Mouse (Mus musculus): ENCODE results near the gene Bmpr1a. TPM values are rescaled to one million over a fixed set of nuclear protein-coding genes. Genes with fewer than 3 reads are reported as not detected.

Gene Bmpr1a
- total RNA-seq, 1 experiment: 38.9 TPM

GRCm38 (mm10) chr14:34540685-34541162 is 37.6 kb upstream of the Bmpr1a start:
- DNase-seq (ENCODE audit: low read depth, low spot score): peak; percentile 51
- Histone ChIP-seq H3K4me3 (ENCODE audit: insufficient read depth in 1 of 2, low read depth in 1 of 2, low read length in 2 of 2, poor library complexity in 1 of 2, severe bottlenecking in 1 of 2) (peak overlapping the region in 1 of 2 experiments; percentile 54; a peak in 2 of 4 replicates), H3K9ac (ENCODE audit: insufficient read depth, low read depth, low read length, poor library complexity, severe bottlenecking) (peak overlapping the region; percentile 47; the same call in 1 of the 2 replicates), H3K27ac (ENCODE audit: insufficient read depth, low read depth, low read length, poor library complexity, severe bottlenecking) (no peak overlapping the region), H3K9me3 (ENCODE audit: control insufficient read depth, insufficient read depth, low read depth, low read length) (no peaks in the 10 kb centered on the region), H3K4me1 (ENCODE audit: control insufficient read depth in 2 of 2, insufficient read depth in 2 of 2, low read length in 2 of 2, poor library complexity in 1 of 2) (peaks cover 3 to 11% of the 10 kb centered on the region in 2 experiments; a peak in 1 of 4 replicates), H3K36me3 (ENCODE audit: control insufficient read depth, insufficient read depth, low read length, poor library complexity, severe bottlenecking) (no peaks in the 10 kb centered on the region)
- in situ Hi-C loops (cut with MboI; ENCODE audit: low sequenced_read_pairs in 2 of 2, unreplicated experiment in 2 of 2): no loop called here
- TF ChIP-seq ZNF384 (IDR thresholded peaks at IDR 0.05; ENCODE audit: low read depth, low read length): no peak
- TF ChIP-seq CHD2 (IDR thresholded peaks at IDR 0.05; ENCODE audit: low read depth, low read length): no peak
- no peak for TF ChIP-seq MAFK (IDR thresholded peaks at IDR 0.05; ENCODE audit: insufficient read depth, low read depth, low read length)
- TF ChIP-seq ZC3H11A (IDR thresholded peaks at IDR 0.05; ENCODE audit: borderline replicate concordance, low read depth, low read length): no peak
- no peak for TF ChIP-seq HCFC1 (IDR thresholded peaks at IDR 0.05; ENCODE audit: borderline replicate concordance, insufficient read depth, low read length)

DNA sequence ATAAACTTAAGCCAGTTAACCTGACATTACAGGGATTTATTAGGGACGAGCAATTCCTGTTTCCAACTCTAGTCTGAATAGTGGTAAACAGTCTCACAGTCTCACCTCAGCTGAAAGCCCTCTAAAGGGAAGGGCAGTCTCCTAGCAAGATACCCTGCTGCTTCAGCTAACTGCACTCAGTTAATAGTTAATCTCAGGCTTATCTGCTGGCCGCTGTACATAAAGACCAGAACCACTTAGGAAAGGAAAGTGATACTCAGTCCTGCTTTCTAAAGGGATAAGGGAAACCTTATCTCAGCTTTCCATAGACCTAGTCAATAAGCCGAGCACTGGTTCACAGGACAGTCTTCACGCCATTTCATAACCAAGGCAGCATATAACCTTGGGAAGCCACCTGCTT is 32.7 kb upstream of the Bmpr1a start:
- no peaks in the 10 kb centered on the region for H3K9me3 ChIP-seq (ENCODE audit: control insufficient read depth, insufficient read depth, low read depth, low read length)
- H3K9ac ChIP-seq (ENCODE audit: insufficient read depth, low read depth, low read length, poor library complexity, severe bottlenecking): no peak overlapping the region
- no peak for TF ChIP-seq CHD2 (IDR thresholded peaks at IDR 0.05; ENCODE audit: low read depth, low read length)
- TF ChIP-seq ZNF384 (IDR thresholded peaks at IDR 0.05; ENCODE audit: low read depth, low read length): no peak
- TF ChIP-seq MAFK (IDR thresholded peaks at IDR 0.05; ENCODE audit: insufficient read depth, low read depth, low read length): no peak
- no peak for TF ChIP-seq ZC3H11A (IDR thresholded peaks at IDR 0.05; ENCODE audit: borderline replicate concordance, low read depth, low read length)
- TF ChIP-seq HCFC1 (IDR thresholded peaks at IDR 0.05; ENCODE audit: borderline replicate concordance, insufficient read depth, low read length): no peak
- 0 out of 4 replicates have a peak, but pooled peaks cover 2% of the 10 kb centered on the region in 2 experiments for H3K4me1 ChIP-seq (ENCODE audit: control insufficient read depth in 2 of 2, insufficient read depth in 2 of 2, low read length in 2 of 2, poor library complexity in 1 of 2)
- H3K27ac ChIP-seq (ENCODE audit: insufficient read depth, low read depth, low read length, poor library complexity, severe bottlenecking): no peak overlapping the region
- H3K36me3 ChIP-seq (ENCODE audit: control insufficient read depth, insufficient read depth, low read length, poor library complexity, severe bottlenecking): no peaks in the 10 kb centered on the region
- no peak overlapping the region for H3K4me3 ChIP-seq (ENCODE audit: insufficient read depth in 1 of 2, low read depth in 1 of 2, low read length in 2 of 2, poor library complexity in 1 of 2, severe bottlenecking in 1 of 2)
- in situ Hi-C loops (cut with MboI; ENCODE audit: low sequenced_read_pairs in 2 of 2, unreplicated experiment in 2 of 2): no loop called here
- no peak for DNase-seq (ENCODE audit: low read depth, low spot score)

DNA sequence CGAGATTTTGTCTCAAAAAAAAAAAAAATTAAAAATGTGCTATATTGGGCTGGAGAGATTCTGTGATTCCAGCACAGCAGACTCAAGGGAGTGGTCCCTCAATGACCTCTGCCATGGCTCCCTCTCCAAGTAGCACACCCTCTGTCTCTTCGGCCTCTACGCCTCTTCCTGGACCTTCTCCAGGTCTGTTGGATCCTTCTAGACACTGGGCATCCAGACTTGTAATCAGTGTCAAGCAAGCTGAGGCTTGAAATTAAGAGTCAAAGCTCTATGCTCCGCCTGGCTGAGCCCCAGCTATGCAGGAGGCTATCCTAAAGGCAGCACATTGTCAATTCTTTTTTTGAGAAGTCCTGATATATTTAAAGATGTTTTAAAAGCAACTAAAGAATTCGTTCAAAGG is 30.4 kb upstream of the Bmpr1a start:
- TF ChIP-seq CHD2 (IDR thresholded peaks at IDR 0.05; ENCODE audit: low read depth, low read length) (no peak), ZNF384 (IDR thresholded peaks at IDR 0.05; ENCODE audit: low read depth, low read length) (no peak), HCFC1 (IDR thresholded peaks at IDR 0.05; ENCODE audit: borderline replicate concordance, insufficient read depth, low read length) (no peak), ZC3H11A (IDR thresholded peaks at IDR 0.05; ENCODE audit: borderline replicate concordance, low read depth, low read length) (no peak), MAFK (IDR thresholded peaks at IDR 0.05; ENCODE audit: insufficient read depth, low read depth, low read length) (no peak)
- no peaks in the 10 kb centered on the region; the same call in 1 of the 2 replicates for H3K36me3 ChIP-seq (ENCODE audit: control insufficient read depth, insufficient read depth, low read length, poor library complexity, severe bottlenecking)
- in situ Hi-C loops (cut with MboI; ENCODE audit: low sequenced_read_pairs in 2 of 2, unreplicated experiment in 2 of 2): no loop called here

DNA sequence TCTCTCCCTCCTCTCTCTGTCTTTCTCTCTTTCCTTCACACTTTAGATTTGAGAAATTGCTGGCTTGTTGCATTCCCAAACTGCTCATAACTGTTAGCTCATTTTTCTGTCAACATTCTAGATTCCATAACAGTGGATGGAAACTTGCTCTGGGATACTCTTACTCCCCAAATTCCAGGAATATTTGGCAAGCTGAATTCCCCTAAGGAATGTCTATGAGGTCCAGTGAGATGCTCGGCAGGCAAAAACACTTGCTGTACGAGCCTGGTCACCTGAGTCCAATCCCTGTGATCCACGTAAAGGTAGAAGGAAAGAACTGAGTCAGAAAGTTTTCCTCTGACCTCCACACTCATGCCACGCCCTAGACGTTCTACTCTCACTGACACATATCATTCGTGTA is 29.4 kb upstream of the Bmpr1a start:
- H3K4me3 ChIP-seq (ENCODE audit: insufficient read depth in 1 of 2, low read depth in 1 of 2, low read length in 2 of 2, poor library complexity in 1 of 2, severe bottlenecking in 1 of 2): no peak overlapping the region

More for the DNA sequence above, 30.4 kb upstream of the Bmpr1a start:
- Histone ChIP-seq H3K27ac (ENCODE audit: insufficient read depth, low read depth, low read length, poor library complexity, severe bottlenecking) (no peak overlapping the region), H3K9me3 (ENCODE audit: control insufficient read depth, insufficient read depth, low read depth, low read length) (no peaks in the 10 kb centered on the region), H3K4me3 (ENCODE audit: insufficient read depth in 1 of 2, low read depth in 1 of 2, low read length in 2 of 2, poor library complexity in 1 of 2, severe bottlenecking in 1 of 2) (no peak overlapping the region), H3K4me1 (ENCODE audit: control insufficient read depth in 2 of 2, insufficient read depth in 2 of 2, low read length in 2 of 2, poor library complexity in 1 of 2) (peaks cover 2 to 3% of the 10 kb centered on the region in 2 experiments; a peak in 1 of 4 replicates), H3K9ac (ENCODE audit: insufficient read depth, low read depth, low read length, poor library complexity, severe bottlenecking) (no peak overlapping the region)
- no peak for DNase-seq (ENCODE audit: low read depth, low spot score)

More for the DNA sequence above, 29.4 kb upstream of the Bmpr1a start:
- no peaks in the 10 kb centered on the region; the same call in 1 of the 2 replicates for H3K36me3 ChIP-seq (ENCODE audit: control insufficient read depth, insufficient read depth, low read length, poor library complexity, severe bottlenecking)
- no peaks in the 10 kb centered on the region for H3K9me3 ChIP-seq (ENCODE audit: control insufficient read depth, insufficient read depth, low read depth, low read length)
- no peak for TF ChIP-seq ZNF384 (IDR thresholded peaks at IDR 0.05; ENCODE audit: low read depth, low read length)
- TF ChIP-seq ZC3H11A (IDR thresholded peaks at IDR 0.05; ENCODE audit: borderline replicate concordance, low read depth, low read length): no peak
- TF ChIP-seq MAFK (IDR thresholded peaks at IDR 0.05; ENCODE audit: insufficient read depth, low read depth, low read length): no peak
- no peak overlapping the region for H3K27ac ChIP-seq (ENCODE audit: insufficient read depth, low read depth, low read length, poor library complexity, severe bottlenecking)
- H3K9ac ChIP-seq (ENCODE audit: insufficient read depth, low read depth, low read length, poor library complexity, severe bottlenecking): no peak overlapping the region
- H3K4me1 ChIP-seq (ENCODE audit: control insufficient read depth in 2 of 2, insufficient read depth in 2 of 2, low read length in 2 of 2, poor library complexity in 1 of 2): peaks cover 5 to 8% of the 10 kb centered on the region in 2 experiments; a peak in 3 of 4 replicates
- in situ Hi-C loops (cut with MboI; ENCODE audit: low sequenced_read_pairs in 2 of 2, unreplicated experiment in 2 of 2): no loop called here
- DNase-seq (ENCODE audit: low read depth, low spot score): no peak

Measured in ES-E14 (cell line).